Mouse (Mus musculus) heart, postnatal 4 days (tissue): ENCODE data around the gene Rpl12. TPM values are rescaled to one million over a fixed set of nuclear protein-coding genes. Genes with fewer than 3 reads are reported as not detected.
"Not testable (repeated sequence)": the region's sequence is repeated elsewhere in the genome, so short reads cannot be mapped to it uniquely, and the experiment has no call there.

Experiments
- DNase-seq: peaks from one replicate; pipeline ENCODE4 v3.0.0; 2021
- total RNA-seq, 2 experiments: library from RNA; stranded (reverse); gene quantifications; 2 replicates each; pipeline ENCODE4 v1.2.3; 2021

Rpl12 gene
- total RNA-seq, 2 experiments from 2014 or later = 151 to 169 TPM

- DNase-seq = no peak
These were observed 21.3 kb downstream of the Rpl12 start for GRCm38 (mm10) chr2:32982700-32983099.

- DNase-seq = no peak
These were observed 22.3 kb downstream of the Rpl12 start for GRCm38 (mm10) chr2:32983617-32984016.

- no peak for DNase-seq
These were observed 24.5 kb downstream of the Rpl12 start for GRCm38 (mm10) chr2:32985844-32986243.

GRCm38 (mm10) chr2:32989376-32989775, 28.0 kb downstream of the Rpl12 start:
- DNase-seq = no peak

- no peak for DNase-seq
These were observed 28.9 kb downstream of the Rpl12 start for GRCm38 (mm10) chr2:32990167-32990832.

GRCm38 (mm10) chr2:32992130-32992529, 30.8 kb downstream of the Rpl12 start:
- no peak for DNase-seq

GRCm38 (mm10) chr2:32997081-32997480, 35.7 kb downstream of the Rpl12 start:
- no peak for DNase-seq

GRCm38 (mm10) chr2:32997792-32998191, 36.4 kb downstream of the Rpl12 start:
- no peak for DNase-seq

- DNase-seq = no peak
These were observed 38.4 kb downstream of the Rpl12 start for GRCm38 (mm10) chr2:32999752-33000151.

- DNase-seq = no peak
These were observed 40.8 kb downstream of the Rpl12 start for GRCm38 (mm10) chr2:33002144-33002543.

GRCm38 (mm10) chr2:33005041-33005440, 43.7 kb downstream of the Rpl12 start:
- DNase-seq = peak; percentile 24

GRCm38 (mm10) chr2:33009055-33009454, 47.7 kb downstream of the Rpl12 start:
- not testable (repeated sequence) for DNase-seq

- no peak for DNase-seq
These were observed 53.5 kb downstream of the Rpl12 start for GRCm38 (mm10) chr2:33014877-33015276.

Other genes with a start within 250 kb of the Rpl12 start
- gene Cdk9, start 248.5 kb upstream of the Rpl12 start, total RNA-seq = 10 to 100 TPM; 38.2 to 46.0 TPM
- 10 to 100 TPM; 38.2 to 41.4 TPM for gene Sh2d3c, start 240.5 kb upstream of the Rpl12 start, total RNA-seq
- gene 6330409D20Rik, start 220.5 kb upstream of the Rpl12 start, total RNA-seq = not detected
- gene Tor2a, start 204.3 kb upstream of the Rpl12 start, total RNA-seq = 10 to 100 TPM; 16.7 to 18.6 TPM
- under 1 TPM; 0.09 to 0.36 TPM for gene Ttc16, start 185.9 kb upstream of the Rpl12 start, total RNA-seq
- 1 to 10 TPM; 3.0 to 5.4 TPM for gene Ptrh1, start 185.8 kb upstream of the Rpl12 start, total RNA-seq
- gene Cfap157, start 177.1 kb upstream of the Rpl12 start, total RNA-seq = not detected
- gene Stxbp1, start 114.3 kb upstream of the Rpl12 start, total RNA-seq = 10 to 100 TPM; 34.8 to 39.6 TPM
- 10 to 100 TPM; 45.4 to 46.0 TPM for gene Fam129b, start 85.4 kb upstream of the Rpl12 start, total RNA-seq
- gene Lrsam1, start 55 bp downstream of the Rpl12 start, total RNA-seq = 10 to 100 TPM; 12.9 to 13.4 TPM
- gene Slc2a8, start 20.5 kb downstream of the Rpl12 start, total RNA-seq = 10 to 100 TPM; 12.4 to 13.5 TPM
- 10 to 100 TPM in 1 of 2 experiments, 1 to 10 TPM in 1; 9.7 to 11.6 TPM for gene Garnl3, start 170.1 kb downstream of the Rpl12 start, total RNA-seq